Mouse (Mus musculus): ENCODE measurements at regions not wholly inside any gene's neighbourhood (a gene's known extent, or its start where the extent isn't known, plus 50 kb on each side); places are given as distances from the start of the nearest gene placed in this dataset.
A peak's percentile ranks its signal among the peaks of the same experiment; 100 is the strongest.

DNA sequence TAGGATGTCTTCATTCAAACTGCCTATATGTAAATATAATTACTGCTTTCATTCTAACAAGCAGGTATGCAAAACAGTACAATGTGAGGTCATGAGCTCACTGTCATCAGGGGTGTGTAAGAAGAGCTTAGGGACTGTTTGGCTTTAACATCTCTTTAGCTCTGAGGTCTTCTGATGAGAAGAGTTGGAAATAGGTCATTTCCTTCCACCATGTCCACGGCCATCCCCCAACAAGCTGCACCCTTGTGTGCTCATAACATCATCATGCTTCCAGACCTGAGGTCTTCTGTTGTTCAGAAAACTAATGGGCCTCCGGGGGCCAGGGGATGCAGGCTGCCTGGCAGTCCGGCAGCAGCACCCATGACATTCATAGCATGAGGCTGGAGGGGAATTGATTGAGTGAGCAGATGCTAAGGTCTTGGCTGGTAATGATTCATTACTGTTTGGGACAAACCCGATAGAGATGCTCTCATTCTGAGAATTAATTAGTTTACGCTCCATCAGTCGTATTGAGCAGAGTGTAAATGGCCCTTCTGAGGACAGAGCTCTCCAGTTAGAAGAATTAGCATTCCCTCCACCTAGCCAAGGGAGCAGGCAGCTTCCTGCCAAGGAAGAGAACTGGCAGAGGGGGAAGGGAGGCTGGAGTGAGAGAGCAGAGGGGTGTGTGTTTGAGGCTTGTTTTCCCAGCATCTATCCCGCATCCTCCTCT is 64.0 kb downstream of the Rps24 start:
- DNase-seq (ENCODE audit: low read depth) = no peak

DNA sequence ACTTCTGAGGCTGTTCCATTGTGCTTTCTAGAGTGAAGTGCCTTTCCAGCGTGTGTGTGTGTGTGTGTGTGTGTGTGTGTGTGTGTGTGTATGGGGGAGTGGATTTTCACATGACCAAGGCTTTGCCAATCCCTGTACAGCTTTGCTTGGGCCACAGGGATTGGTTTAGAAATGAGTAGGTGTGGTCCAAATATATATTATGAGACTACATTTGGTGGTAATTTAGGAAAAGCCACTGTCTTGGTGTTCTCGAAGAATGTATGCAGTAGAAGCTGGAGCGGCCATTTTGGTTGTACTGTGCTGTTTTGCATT is 64.5 kb downstream of the Rps24 start:
- no peak for DNase-seq (ENCODE audit: low read depth)

DNA sequence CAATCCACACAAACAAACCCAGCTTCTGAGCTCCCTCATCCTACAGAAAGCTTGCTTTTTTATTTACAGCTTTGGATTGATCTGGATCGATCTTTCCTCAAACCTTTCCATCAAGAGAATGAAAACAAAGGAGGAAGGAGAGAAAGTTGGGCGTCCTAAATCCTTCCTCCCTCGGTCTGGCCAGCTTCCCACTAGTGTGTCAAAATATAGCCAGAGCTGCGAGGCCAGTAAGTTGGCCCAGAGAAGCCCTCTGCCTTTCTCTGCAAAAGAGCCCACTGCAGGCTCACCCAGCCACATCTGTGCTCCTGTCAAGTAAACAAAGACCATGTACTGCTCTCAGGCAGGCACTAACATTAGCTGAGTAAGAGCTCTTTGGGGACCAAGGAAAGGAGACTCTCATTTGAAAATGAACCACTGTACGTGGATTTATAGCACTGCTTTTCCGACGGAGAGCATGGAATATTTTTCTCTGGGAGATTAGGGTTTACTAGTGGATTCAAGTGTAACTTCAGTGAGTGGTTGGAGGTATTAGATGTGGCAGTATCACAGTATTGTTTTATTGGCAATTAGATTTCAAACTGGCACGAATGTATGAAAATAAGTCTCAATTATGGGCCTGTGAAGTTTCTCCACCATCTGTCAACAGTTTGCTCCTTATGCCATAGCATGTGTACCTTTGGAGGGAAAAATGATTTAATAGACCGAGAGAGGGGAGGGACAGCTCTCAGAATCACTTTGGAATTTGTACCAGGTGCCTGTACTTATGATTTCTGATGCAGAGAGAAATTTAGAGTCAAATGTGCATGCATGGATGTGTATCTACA is 78.1 kb downstream of the Rps24 start:
- no peak for DNase-seq (ENCODE audit: low read depth)

DNA sequence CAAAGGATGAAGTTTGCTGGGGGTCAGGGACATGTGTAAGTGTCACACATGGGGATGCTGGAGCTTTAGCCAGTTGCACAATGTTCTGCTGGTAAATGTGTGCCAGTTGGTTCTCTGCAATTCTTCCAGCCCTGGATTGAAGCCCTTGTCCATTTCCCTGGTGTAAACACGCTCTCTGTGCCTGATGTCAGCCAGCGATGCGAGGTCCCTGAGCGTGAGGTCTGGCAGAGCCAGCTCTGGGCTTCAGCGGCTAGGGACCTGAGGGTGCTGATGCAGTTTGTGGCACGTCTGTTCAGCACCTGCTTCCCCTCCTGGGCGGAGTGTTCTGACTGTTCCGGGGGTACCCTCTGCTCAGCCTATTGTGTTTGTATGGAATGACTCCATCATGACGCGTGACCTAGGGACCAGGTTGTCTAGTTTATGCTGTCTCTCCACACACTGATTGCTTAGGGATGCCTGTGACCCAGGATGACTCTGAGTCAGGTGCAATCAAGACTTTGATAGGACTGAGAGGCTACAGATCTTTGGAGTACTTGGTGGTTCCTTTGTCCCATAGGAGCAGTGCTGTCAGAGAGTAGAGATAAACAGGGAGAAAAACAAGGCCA is 78.9 kb downstream of the Rps24 start:
- no peak for DNase-seq (ENCODE audit: low read depth)

DNA sequence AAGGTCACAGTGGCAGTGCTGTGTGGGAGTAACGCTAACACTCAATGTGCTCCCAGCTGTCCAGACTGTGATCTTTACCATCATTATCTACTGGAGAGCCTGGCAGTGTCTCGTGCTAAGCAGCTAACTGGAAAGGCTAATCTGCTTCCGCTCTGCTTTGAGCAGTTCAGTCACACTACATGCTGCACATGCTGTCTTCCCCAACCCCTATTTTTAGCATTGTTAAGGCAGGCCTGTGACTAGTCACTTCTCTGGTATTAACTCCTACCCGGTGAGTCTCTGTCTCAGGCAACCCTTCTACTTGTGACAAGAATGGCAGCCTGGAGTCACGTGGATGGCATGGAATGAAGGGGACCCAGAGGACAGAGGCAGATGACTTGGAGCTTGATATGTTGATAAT is 88.2 kb downstream of the Rps24 start:
- DNase-seq (ENCODE audit: low read depth) = no peak

DNA sequence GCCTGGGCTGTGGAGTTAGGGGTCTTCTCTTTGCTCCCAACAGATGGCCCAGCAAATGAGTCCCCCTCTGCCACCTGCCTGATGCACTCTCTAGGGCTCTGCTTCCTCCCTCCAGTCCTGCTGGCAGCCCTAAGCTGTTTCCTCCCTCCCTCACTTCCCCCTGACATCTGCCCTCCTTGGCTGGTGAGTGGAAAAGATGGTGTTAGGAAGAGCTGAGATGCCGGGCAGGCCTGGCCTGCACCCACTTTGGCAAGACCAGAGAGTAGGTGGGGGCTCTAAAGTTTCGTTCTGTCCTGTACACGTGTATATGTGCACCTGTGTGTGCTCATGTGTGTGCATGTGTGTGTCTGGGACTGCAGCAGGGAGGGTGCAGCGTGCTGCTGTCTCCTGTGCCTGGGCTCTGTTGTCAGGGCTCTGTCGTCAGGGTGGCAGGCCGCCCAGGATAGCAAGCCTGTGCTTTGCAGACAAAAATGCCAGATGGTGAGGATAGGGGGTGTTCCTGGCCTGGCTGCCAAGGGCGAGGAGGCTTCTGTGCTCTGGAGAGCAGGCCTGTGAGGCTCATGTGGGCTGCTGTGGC is 91.7 kb downstream of the Rps24 start:
- DNase-seq (ENCODE audit: low read depth) = peak; percentile 29

DNA sequence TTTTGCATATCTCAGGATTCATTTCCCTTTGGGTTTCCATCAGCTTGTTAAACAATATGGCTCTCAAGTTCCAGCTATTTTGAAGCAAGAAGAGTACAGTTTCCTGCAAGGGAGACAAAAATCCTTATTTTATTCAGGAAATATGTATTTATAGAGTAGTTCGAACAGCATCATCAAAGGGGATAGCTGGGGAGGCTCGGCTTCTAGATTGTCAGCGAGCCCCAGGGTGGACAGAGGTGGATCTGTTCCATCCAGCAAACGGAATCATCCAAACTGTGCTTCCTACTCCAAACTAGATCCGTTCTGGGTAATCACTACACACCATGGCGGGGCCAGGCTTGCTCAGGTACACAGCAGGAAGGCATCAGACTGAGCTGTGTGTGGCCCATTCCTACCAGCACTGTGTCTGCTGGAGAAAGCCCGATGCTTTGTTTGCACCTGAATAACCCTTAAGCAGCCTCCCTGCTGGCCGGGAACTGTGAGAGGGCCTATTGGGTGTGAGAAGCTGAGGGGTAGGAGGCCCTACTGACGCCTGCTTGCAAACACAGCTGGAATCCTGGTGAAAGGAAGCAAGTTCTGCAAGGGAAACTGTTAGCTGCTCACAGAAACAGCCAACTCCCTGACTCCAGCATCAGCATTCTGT is 92.3 kb downstream of the Rps24 start:
- no peak for DNase-seq (ENCODE audit: low read depth)

DNA sequence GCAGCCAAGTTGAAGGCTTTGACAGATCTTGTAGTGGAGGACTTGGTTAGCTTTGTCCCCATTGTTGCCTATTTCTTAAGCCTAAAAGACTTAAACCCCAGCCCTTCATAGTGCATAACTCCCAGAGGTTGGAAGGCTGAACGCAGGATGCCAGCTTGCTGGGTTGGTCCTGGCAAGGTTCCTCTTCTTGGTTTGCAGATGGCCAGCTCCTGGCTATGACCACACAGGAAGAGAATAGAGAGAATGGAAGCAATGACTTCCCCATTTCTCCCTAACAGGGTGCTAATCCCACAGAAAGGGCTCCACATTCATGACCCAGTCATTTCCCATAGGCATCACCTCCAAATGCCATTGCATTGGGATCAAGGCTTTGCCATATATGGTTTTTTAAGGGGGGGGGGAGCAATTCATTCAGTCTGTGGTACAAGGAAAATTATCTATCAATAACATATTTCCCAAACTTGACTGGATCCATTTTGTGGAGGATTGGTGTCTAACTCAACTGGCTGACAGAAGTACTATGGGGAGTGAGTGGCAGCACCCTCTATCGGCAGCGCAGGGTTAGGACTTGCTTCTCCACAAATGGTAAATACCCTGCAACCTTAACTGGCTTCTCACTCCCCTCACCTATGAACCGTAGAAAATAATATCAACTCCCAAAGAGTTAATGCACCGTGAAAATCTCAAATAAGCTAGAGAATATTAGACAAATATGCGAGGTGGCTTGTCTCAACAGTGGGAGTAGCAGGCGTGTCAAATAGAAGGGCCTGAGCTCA is 99.4 kb downstream of the Rps24 start:
- no peak for DNase-seq (ENCODE audit: low read depth)

DNA sequence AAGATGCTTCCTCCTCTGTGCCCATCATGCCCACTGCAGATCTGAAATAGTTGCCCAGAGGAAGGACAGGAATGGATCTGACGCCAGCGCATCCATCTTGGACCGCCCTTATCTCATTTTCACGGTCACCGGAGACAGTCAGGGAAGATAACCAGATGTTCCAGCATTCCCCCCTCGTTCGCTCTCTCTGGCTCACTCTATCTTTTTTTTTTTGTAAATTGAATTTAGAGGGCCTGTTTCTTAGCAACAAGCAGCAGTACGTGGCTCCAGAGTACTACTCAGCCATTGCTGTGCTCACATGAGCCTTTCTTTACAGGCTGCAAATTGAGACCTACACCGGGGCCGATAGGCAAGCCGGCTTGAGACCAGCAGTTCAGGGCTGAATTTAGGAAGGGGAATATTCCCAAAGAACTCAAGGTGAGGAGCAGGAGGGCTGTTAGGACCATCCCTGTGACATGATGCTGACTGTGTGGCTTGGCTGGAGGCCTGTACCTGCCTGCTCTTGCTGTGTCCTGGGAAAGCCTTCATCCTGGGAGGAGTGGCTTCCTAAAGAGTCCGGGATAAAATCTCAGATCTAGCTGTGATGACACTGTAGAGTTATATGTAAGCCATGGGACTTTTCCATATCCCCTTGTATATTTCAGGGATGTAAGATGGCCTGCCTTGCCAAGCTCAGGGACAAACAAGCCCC is 100.2 kb downstream of the Rps24 start:
- no peak for DNase-seq (ENCODE audit: low read depth)

DNA sequence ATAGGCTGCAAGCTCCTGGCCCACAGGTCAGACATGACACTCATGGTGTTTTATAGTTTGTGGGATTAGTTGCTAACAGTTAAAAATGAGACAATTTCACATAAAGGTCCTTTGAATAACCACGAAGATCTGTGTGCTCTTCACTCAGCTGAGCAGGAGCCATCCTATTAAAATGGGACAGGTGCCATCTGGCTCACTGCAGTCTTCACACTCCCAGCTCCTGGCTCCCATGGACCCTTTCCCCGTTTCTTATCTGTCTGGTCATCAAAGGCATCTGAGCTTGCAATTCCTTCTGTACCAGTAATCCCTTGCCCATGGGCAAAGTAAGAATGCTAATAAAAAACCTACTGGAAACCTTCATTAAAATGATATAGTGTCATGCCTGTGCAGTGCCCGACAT is 101.1 kb downstream of the Rps24 start:
- no peak for DNase-seq (ENCODE audit: low read depth)

DNA sequence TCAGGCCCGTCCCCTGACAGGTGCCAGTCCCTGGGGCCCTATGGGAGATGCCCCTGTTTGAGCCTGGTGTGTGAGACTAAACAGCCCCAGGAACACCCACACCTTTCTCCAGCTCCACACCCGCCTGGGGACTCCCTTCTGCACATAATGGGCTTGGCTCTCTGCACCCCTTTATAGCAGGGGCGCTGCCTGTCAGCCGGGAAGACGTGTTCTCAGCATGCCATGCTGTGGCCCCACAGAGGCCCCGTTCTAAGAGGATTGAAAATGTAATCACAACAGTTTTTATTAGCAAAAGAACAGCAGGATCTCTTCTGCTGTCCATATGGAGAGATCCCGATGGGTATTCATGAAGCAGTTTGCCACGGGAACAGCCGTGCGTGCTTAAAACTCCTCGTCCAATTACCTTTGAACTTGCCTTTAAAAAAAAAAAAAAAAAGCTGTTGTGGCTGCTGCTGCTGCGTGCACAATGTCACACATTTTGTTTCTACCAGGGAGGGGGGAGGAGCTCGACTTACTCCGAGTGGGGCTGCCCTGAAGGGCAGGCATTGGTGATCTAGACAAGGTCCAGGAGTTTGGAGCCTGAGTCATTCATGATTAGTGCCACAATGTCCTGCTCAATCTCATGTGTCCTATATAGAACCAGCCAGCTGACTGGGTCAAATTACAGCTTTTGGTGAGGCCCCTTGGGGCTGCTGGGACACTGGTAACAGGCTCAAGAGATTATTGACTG is 119.7 kb downstream of the Rps24 start:
- no peak for DNase-seq (ENCODE audit: low read depth)

DNA sequence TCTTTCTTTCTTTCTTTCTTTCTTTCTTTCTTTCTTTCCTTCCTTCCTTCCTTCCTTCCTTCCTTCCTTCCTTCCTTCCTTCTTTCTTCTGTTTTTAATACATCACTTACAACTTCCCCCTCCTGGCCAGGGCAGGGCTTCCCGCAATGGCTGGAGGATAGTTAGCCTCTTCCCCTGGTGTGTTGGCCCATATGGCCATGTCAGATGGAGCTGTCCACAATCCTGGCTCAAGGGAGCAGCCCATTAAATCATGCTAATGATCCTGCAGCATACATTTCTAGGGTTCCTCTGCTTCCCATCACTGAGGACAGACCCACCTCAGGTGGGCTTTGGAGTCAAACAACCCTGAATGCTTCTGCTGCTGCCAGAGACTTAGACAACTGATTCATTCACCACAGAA is 121.4 kb downstream of the Rps24 start:
- no peak for DNase-seq (ENCODE audit: low read depth)

DNA sequence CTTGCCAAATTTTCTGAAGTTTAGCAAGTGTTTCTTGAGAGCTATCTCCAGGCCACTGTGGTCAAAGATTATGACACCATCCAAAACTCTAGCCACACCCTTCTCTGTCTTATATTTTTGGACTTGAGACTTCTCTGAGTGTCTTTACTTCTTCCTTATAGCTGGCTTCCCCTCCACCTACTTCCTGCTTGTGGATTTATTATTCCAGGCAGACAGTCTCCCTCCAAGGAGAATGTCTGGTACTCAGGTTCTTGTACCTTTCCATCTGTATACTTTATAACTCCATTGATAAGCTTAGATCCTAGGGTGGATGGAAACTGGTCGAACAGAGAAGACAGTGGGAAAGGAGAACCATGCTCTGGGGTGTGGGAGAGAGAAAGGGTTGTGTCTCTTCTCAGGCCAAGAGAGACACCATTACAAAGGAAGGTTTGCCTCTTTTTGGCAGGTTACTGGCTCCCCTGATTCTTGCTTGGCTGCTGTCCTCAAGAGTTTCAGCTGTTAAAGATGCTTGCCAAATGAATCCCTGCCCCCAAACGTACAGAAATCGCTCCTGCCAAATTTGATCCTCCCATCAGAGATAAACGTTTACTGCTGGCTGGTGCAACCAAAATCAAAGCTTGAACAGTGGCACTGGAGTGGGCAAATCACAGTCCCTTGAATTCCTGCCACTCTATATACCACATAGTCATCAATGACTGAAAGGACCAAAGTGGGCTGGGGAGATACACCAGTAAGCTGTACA is 125.5 kb downstream of the Rps24 start:
- DNase-seq (ENCODE audit: low read depth) = no peak

DNA sequence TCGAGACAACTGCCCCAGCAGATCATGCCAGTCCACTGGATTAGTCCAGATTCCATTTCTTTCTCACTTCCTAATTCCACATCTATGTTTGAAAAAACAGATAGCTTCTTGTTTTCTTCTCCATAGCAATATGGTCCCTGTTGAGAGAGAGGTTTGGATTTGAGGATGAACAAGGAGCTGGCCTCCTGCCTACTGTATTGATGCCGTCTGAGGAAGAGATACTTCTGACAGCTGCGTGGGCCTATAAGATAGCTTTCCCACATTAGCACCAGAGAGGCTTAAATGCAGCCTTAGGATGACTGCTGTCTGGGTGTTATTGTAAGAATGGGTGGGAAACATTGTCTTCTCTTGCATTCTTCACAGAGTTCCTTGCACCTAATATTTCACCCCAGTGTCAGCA is 128.9 kb downstream of the Rps24 start:
- no peak for DNase-seq (ENCODE audit: low read depth)

DNA sequence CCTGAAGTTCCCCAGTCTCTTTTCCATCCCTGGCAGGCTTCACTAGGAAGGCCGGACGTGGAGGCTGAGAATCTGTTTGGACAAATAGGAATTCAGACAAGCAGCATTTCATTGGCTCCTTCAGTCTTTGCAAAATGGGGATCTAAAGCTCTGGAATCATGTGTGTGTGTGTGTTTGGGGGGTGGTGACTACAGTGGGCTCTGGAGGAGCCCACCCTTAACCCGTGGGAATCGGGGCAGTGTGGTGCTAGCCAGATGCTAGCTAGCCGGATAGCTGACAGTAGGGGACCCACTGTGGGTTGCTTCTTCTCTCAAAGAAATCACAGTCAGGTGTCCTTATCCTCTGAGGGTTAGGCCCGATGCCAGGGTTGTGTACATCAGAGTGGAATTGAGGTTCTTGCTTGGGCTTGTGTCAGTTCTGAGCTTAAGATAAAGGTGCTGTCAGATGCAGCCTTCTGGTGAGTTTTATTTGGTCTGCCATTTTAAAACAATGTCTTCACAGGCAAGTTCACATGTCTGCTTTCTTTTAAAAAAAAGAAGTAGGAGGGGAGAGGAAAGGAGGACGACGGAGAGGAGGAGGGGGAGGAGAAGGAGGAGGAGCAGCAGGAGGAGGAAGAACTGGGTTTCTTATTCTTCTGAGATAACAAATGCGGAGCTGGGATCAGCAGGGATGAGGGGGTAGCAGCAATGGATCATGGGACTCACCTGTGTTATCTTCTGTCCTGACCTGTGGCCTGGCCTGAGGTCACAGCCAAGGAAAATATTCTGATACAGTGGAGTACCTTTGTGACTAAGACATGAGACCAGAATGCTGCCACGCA is 129.6 kb downstream of the Rps24 start:
- DNase-seq (ENCODE audit: low read depth) = no peak

DNA sequence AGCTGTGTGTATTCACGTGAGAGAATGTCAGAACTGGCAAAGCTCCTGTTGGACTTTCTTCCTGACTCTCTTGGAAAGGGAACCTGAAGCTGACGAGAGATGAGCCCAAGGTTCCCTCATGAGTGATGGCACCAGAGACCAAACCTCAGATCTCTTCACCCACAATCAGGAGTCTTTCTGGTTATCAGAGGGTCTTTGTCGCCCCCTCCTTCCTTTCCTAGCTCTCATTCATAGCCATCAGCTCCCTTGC is 130.1 kb downstream of the Rps24 start:
- no peak for DNase-seq (ENCODE audit: low read depth)

DNA sequence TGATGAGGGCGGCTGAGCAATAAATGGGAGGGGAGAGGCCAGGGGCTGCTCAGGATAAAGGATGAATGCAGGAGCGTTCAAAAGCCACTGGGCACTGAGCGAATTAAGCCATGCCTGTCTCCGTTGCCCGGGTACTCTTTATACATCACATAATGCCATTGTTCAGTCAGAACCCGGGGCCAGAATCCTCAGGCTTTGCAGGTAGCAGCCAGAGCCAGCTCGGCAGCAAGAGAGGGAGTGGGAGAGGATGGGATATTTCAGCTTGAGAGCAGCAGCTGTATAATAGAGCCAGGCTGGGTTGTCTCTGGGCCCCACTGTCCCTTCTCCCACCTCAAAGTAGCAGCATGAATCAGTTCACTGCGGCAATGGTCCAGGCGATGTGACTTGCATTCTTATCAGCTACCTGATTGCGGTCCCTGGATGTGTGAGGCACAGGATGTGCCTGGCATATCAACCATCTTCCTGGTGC is 130.5 kb downstream of the Rps24 start:
- DNase-seq (ENCODE audit: low read depth) = no peak

DNA sequence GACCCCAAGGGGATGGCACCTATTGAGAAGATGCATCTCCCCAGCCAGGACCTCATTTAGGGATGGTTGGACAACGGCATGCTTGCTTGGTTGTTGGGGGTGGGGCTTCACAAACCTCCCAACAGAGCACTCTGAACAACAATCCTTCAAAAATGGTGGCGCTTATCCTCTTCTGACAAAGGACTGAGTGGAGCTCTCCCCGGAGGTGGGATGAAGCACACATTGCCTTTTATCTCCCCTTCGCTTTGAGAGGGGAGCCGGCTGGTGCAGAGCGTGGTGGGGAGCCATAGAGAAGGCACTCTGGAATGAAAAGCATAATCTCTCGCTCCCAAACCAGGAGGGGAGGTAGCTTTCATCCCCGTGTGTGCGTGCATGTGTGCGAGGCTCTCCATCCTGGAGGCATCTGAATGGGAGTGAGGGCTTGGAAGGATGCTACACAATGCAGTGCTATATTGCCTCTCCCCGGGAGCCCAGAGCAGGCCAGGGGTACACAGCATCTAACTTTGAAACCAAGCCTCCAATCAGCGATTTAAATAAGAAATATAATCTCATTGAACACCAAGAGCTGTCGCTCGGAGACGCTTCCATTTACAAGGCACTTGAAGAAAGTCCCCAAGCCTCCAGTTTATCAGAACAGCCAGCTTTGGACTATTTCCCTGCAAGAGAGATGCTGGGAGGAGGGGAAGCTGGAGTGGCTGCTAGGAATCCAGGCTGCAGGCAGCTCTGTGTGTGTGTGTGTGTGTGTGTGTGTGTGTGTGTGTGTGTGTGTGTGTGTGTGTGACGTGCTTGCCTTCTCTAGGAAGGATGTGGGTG is 131.5 kb downstream of the Rps24 start:
- DNase-seq (ENCODE audit: low read depth) = no peak
